Mouse (Mus musculus): ENCODE data around the gene Spdl1.

DNA sequence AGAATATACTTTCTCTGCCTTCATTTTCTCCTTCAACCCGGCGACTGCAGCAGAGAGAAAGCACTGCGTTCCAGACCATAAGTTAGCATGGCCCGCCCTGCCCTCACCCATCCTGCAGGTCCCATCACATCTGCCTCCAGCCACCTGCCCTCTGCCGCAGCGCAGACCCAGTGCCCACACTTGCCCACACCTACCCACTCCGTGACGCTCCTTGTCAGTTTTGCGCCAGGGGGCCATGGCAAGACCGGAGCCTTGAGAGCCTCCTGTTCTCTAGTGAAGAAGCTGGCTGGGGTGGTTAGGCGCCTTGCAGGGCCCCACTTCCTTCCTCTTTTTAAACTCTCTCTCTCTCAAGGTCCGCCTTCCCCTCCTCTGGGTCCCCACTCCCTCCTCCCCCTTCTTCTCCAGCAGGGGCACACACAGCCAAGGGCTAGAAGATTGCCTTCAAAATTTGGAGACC, 49.8 kb downstream of the Spdl1 start, which contains the start of gene Dock2:
- no peak; the same call in 1 of the 2 replicates for TF ChIP-seq POLR2A (IDR thresholded peaks at IDR 0.05; ENCODE audit: borderline replicate concordance, low read depth, low read length)
- no peak for TF ChIP-seq CTCF (IDR thresholded peaks at IDR 0.05; ENCODE audit: low read depth, low read length)
